Mouse (Mus musculus): ENCODE measurements around the gene Dnajc11.
A peak's percentile ranks its signal among the peaks of the same experiment; 100 is the strongest.

Dnajc11 gene

GRCm38 (mm10) chr4:151932576-151933504 lies 651 bp upstream of the Dnajc11 start:
- DNase-seq = no peak

- DNase-seq = no peak
Observed at GRCm38 (mm10) chr4:151934215-151934572, 703 bp downstream of the Dnajc11 start.

GRCm38 (mm10) chr4:151937441-151937840 lies 4.0 kb downstream of the Dnajc11 start:
- DNase-seq = peak; percentile 83 to 92

DNA sequence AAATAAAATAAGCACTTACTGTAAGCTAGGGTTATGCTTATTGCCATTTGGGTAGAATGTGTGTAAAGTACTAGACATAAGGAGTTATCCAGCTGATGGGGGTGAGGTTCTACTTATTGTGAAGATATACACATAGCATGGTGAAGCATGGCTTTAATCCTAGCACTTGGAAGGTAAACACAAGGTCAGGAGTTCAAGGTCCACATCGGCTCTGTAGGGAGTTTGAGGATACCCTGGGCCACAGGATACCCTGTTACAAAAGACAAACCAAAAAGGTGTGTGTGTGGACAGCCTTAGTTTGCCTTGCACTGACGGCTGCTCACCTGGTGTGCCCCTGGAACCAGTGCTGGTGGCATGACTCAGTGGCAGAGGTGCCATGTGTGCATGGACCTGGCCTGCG lies 4.6 kb downstream of the Dnajc11 start:
- no peak for DNase-seq

DNA sequence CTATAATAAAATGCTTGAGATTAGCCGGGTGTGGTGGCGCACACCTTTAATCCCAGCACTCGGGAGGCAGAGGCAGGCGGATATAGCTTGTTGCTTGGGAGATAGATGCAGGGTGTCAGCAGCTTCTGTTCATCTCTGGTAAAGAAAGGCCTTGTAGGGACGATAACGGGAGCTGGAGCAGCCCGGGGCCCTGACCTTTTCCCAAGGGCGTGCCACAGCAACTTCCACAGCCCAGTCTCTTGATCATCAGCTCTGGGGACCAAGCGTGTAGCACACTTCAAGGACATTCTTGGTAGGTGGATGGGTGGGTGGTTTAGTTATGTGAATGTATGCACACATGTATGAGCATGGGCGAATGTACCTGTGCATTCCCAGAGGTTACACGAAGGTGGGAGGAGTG lies 12.7 kb downstream of the Dnajc11 start:
- DNase-seq = no peak

GRCm38 (mm10) chr4:151948497-151949471 lies 15.3 kb downstream of the Dnajc11 start:
- DNase-seq = peak in 1 of 2 experiments; percentile 32

DNA sequence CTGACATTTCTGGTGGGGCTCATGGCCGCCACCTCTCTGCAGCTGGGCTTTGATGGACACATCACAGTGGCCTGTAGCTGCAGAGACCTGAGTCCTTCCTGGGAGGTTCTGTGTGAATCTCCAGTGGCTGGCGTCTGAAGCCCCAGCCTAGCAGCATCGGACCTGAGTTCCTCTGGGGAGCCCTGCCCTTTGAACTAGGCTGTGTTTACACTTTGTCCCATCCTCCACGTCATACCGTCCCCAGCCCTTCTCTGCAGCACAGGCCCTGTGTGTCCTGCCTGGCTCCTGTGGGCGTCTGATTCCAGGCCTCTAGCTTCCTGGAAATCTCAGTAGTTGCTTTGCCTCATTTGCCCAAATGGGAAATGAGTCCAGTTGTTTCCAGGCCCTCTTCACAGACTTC lies 19.7 kb downstream of the Dnajc11 start:
- peak in 1 of 2 experiments; percentile 23 for DNase-seq

DNA sequence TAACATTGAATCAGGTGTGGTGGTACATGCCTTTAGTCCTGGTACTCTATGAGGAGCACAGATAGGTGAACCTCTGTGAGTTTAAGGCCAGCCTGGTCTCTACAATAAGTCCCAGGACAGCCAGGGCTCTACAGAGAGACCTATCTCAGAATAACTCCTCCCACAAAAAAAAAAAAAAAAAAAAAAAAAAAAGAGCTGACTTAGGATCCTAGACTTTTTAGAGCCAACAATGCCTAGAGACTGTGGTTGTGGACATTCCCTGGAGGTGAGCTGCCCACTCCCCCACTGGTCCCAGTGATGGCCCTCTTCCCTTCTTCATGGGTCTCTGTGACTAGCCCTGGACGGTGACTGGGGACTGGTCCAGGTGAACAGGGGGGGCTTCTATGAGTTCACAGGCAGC lies 22.3 kb downstream of the Dnajc11 start:
- no peak for DNase-seq

GRCm38 (mm10) chr4:151957584-151958315 lies 24.3 kb downstream of the Dnajc11 start:
- peak in 1 of 2 experiments; percentile 14 for DNase-seq

GRCm38 (mm10) chr4:151959849-151960512 lies 26.5 kb downstream of the Dnajc11 start:
- peak in 1 of 2 experiments; percentile 30 for DNase-seq

DNA sequence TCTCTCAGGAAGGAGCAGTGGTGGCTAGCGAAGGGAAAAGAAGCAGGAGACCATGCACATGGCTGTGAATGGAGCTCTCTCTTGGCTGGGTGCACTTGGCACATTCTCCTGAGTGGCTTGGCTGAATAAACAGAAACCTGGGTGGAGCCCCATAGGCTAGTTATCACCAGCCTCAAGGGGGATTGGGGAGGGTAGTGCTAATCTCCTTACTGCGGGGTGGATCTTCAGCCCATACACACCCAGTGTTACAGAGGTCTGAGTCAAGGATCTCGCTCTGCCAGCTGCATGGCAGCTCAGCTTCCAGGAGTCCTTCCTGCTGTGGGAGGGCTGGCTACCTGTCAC lies 27.0 kb downstream of the Dnajc11 start:
- DNase-seq = no peak

DNA sequence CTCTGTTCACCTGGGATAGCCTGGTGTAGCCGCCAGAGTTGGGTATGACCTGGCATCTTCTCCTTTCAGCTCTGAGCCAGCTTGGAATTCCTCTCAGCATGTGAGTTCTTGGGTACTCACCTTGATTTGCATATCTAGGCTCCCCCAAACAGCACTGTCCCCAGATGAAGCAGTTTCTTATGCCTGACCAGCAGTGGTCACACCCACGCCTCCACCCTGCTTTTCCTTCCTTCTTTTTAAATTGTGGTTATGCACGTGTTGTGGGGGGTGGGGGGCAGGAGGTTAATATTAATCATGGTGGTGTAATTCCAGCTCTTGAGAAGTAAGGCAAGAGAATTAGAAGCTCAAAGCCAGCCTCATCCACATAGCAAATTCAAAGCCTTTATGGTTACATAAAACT lies 29.3 kb downstream of the Dnajc11 start:
- peak in 1 of 2 experiments; percentile 31 for DNase-seq

DNA sequence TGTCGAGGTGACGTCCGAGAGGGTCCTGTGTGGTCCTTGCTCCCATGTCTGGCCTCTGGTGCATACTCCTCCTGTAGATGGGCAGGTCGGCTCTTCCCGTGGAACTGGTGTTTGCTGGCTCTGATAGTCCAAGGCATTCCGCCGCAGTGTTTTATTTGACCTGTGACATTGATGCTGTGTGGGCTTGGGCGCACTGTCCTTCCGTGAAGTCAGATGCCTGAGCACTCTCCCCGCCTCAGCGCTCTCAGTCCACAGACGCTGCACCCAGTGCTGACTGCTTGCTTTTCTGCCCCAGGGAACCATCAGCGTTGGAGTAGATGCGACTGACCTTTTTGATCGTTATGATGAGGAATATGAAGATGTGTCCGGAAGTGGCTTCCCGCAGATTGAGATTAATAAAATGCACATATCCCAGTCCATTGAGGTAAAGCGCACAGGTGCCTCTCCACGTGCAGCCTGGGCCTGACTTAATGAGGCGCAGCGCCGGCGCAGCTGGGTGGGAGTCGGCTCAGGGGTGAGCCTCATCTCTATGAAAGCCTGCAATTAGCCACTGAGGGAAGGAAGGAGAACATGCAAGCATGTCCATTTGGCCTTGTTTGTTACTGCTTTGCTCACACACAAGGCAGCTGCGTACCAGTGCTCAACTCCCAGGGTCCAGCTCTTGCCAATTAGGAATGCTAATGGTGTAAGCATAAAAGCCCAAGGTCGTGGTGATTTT lies 34.9 kb downstream of the Dnajc11 start:
- peak in 1 of 2 experiments; percentile 35 for DNase-seq

GRCm38 (mm10) chr4:151972221-151972967 lies 38.9 kb downstream of the Dnajc11 start:
- DNase-seq = peak in 1 of 2 experiments; percentile 37

DNA sequence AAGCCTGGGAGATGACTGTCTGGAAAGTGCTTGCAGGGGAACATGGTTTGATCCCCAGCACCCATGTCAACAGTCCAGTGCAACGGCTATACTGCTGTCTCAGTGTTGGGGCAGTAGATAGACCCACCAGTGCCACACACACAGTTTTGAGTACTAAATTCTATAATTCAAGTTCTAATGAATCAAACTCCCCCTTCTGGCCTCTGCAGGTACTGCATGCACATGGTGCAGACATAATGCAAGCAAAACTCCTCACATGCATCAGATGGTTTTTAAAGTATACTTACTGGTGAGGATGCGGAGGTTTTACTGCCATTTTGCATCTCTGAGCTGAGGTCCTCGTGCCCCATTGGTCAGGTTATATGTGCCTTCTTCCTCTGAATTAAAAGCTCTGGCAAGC lies 42.0 kb downstream of the Dnajc11 start:
- peak; percentile 48 to 71 for DNase-seq

DNA sequence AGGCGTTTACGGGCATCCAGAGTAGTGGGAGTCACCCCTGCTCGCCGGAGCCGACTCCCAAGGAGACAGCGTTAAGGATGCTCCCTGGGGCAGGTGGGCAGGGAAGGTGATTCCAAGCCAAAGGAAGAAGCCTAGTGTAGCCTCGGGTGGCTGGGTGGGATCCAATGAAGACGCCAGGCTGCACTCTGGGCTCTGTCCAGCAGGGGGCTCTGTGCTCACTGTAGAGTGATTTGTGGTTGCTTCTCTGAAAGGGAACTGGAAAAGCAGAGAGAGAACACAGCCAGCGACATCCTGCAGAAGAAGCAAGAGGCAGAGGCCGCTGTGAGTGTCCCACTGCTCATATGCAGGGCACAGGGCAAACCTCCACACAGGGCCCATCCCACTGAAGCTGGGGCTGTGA lies 44.3 kb downstream of the Dnajc11 start:
- DNase-seq = peak; percentile 80 to 92

DNA sequence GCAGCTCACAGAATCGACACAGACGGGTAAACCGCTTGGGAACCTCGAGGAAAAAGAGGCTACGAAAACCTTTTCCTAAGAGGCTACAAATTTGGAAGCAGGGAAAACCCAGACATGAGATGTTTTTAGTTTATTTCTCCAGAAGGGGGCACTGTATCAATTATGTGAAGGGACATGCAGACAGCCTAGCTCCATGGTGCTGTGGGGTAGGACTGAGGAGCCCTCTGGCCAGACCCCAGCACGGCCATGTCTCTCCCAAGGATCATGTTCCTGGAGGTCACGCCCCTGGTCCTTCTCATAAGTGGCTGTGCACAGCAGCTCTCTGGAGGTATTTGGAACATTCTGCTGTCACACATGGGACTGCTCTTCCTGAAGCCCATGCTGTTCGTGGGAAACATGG lies 47.2 kb downstream of the Dnajc11 start:
- peak in 1 of 2 experiments; percentile 37 for DNase-seq

GRCm38 (mm10) chr4:151981363-151981762 lies 47.9 kb downstream of the Dnajc11 start:
- peak; percentile 75 to 80 for DNase-seq

GRCm38 (mm10) chr4:151983043-151983442 lies 49.6 kb downstream of the Dnajc11 start:
- DNase-seq = no peak

DNA sequence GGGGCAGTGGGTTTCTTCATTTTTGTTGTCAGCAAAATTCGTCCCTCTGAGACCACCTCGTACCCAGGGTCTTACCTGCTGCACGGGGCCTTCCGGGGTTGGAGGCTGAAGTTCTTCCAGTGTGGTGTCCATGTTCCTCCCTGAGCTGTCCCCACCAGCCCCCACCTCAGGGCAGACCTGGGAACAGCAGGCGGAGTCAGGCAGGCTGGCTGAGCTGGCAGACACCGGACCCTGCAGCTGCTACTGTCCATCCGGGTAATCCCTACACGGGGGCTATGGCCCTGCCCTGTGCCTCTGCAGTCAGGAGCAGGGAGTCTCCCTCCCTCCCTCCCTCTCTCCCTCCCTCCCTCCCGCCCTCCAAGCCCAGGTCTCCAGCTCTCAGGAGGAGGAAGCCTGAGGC lies 50.1 kb downstream of the Dnajc11 start:
- DNase-seq = peak in 1 of 2 experiments; percentile 62

- peak; percentile 33 to 75 for DNase-seq
Observed at GRCm38 (mm10) chr4:151985886-151986285, 52.4 kb downstream of the Dnajc11 start.

Data from kidney, postnatal 25 days (tissue).